Mouse (Mus musculus): ENCODE data around the gene Ankrd52.

The Ankrd52 gene

GRCm38 (mm10) chr10:128369599-128369998 is 7.3 kb upstream of the Ankrd52 start:
- no peak for DNase-seq (ENCODE audit: low read depth, low spot score)

- DNase-seq (ENCODE audit: low read depth, low spot score): no peak
These were observed 6.9 kb upstream of the Ankrd52 start for GRCm38 (mm10) chr10:128370021-128370420.

- DNase-seq (ENCODE audit: low read depth, low spot score): no peak
These were observed 6.3 kb upstream of the Ankrd52 start for GRCm38 (mm10) chr10:128370601-128371000.

- DNase-seq (ENCODE audit: low read depth, low spot score): no peak
These were observed 4.8 kb upstream of the Ankrd52 start for GRCm38 (mm10) chr10:128372142-128372541.

GRCm38 (mm10) chr10:128372989-128373748 is 3.7 kb upstream of the Ankrd52 start:
- DNase-seq (ENCODE audit: low read depth, low spot score): no peak

- DNase-seq (ENCODE audit: low read depth, low spot score): no peak
These were observed 2.5 kb upstream of the Ankrd52 start for GRCm38 (mm10) chr10:128374393-128374792.

- no peak for DNase-seq (ENCODE audit: low read depth, low spot score)
These were observed 838 bp upstream of the Ankrd52 start for GRCm38 (mm10) chr10:128376099-128376454.

- DNase-seq (ENCODE audit: low read depth, low spot score): no peak
These were observed 466 bp downstream of the Ankrd52 start for GRCm38 (mm10) chr10:128377222-128377939.

- no peak for DNase-seq (ENCODE audit: low read depth, low spot score)
These were observed 1.1 kb downstream of the Ankrd52 start for GRCm38 (mm10) chr10:128377940-128378448.

- DNase-seq (ENCODE audit: low read depth, low spot score): no peak
These were observed 1.5 kb downstream of the Ankrd52 start for GRCm38 (mm10) chr10:128378462-128378861.

- no peak for DNase-seq (ENCODE audit: low read depth, low spot score)
These were observed 2.3 kb downstream of the Ankrd52 start for GRCm38 (mm10) chr10:128379260-128379659.

- no peak for DNase-seq (ENCODE audit: low read depth, low spot score)
These were observed 3.6 kb downstream of the Ankrd52 start for GRCm38 (mm10) chr10:128380565-128380964.

GRCm38 (mm10) chr10:128382482-128382881 is 5.6 kb downstream of the Ankrd52 start:
- no peak for DNase-seq (ENCODE audit: low read depth, low spot score)

GRCm38 (mm10) chr10:128385902-128386301 is 9.0 kb downstream of the Ankrd52 start:
- DNase-seq (ENCODE audit: low read depth, low spot score): no peak

- DNase-seq (ENCODE audit: low read depth, low spot score): no peak
These were observed 12.0 kb downstream of the Ankrd52 start for GRCm38 (mm10) chr10:128388941-128389340.

- no peak for DNase-seq (ENCODE audit: low read depth, low spot score)
These were observed 12.7 kb downstream of the Ankrd52 start for GRCm38 (mm10) chr10:128389570-128389969.

GRCm38 (mm10) chr10:128390366-128390765 is 13.5 kb downstream of the Ankrd52 start:
- DNase-seq (ENCODE audit: low read depth, low spot score): no peak

- no peak for DNase-seq (ENCODE audit: low read depth, low spot score)
These were observed 14.9 kb downstream of the Ankrd52 start for GRCm38 (mm10) chr10:128391850-128392249.

GRCm38 (mm10) chr10:128396017-128396673 is 19.2 kb downstream of the Ankrd52 start:
- DNase-seq (ENCODE audit: low read depth, low spot score): no peak

GRCm38 (mm10) chr10:128396716-128397264 is 19.9 kb downstream of the Ankrd52 start:
- DNase-seq (ENCODE audit: low read depth, low spot score): no peak

- DNase-seq (ENCODE audit: low read depth, low spot score): no peak
These were observed 20.6 kb downstream of the Ankrd52 start for GRCm38 (mm10) chr10:128397466-128397865.

- DNase-seq (ENCODE audit: low read depth, low spot score): no peak
These were observed 23.4 kb downstream of the Ankrd52 start for GRCm38 (mm10) chr10:128400338-128400737.

All from retina, postnatal 7 days (tissue).